Mouse (Mus musculus): ENCODE results near the gene Cul1.
A peak's percentile ranks its signal among the peaks of the same experiment; 100 is the strongest.

Cul1 gene

GRCm38 (mm10) chr6:47454575-47455571 is 1.7 kb downstream of the Cul1 start:
- Histone ChIP-seq H3K36me3 (ENCODE audit: control insufficient read depth, insufficient read depth, low read length, poor library complexity, severe bottlenecking) (no peaks in the 10 kb centered on the region), H3K27me3 (ENCODE audit: control insufficient read depth, insufficient read depth, low read length, poor library complexity, severe bottlenecking) (no peaks in the 10 kb centered on the region)
- peak; percentile 59 for DNase-seq (ENCODE audit: low read depth, low spot score)

GRCm38 (mm10) chr6:47455843-47456242 is 2.6 kb downstream of the Cul1 start:
- no peak for DNase-seq (ENCODE audit: low read depth, low spot score)

GRCm38 (mm10) chr6:47456853-47457252 is 3.7 kb downstream of the Cul1 start:
- DNase-seq (ENCODE audit: low read depth, low spot score) = no peak
- Histone ChIP-seq H3K36me3 (ENCODE audit: control insufficient read depth, insufficient read depth, low read length, poor library complexity, severe bottlenecking) (no peaks in the 10 kb centered on the region), H3K27me3 (ENCODE audit: control insufficient read depth, insufficient read depth, low read length, poor library complexity, severe bottlenecking) (no peaks in the 10 kb centered on the region)

More at GRCm38 (mm10) chr6:47455843-47456242, 2.6 kb downstream of the Cul1 start:
- Histone ChIP-seq H3K27me3 (ENCODE audit: control insufficient read depth, insufficient read depth, low read length, poor library complexity, severe bottlenecking) (no peaks in the 10 kb centered on the region), H3K36me3 (ENCODE audit: control insufficient read depth, insufficient read depth, low read length, poor library complexity, severe bottlenecking) (no peaks in the 10 kb centered on the region)

DNA sequence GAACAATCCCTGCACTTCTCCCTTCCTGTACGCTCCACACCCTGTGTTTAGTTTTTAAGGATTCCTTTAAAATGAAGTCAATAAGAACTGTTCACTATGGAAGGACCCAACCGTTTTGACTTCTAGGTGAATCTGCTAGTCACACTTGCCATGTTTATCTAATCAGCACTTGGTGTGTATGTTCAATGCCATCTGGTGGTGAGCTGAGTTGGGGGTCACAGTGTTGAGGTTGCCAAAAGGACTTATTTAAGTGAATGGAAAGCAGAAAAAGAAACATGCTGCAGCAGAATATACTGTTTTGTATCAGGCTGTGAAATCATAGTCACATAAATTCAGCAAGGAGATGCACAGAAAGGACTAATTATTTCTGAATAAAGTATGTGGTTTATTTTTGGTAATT is 12.2 kb downstream of the Cul1 start:
- no peaks in the 10 kb centered on the region for H3K27me3 ChIP-seq (ENCODE audit: control insufficient read depth, insufficient read depth, low read length, poor library complexity, severe bottlenecking)
- DNase-seq (ENCODE audit: low read depth, low spot score) = peak; percentile 62
- H3K36me3 ChIP-seq (ENCODE audit: control insufficient read depth, insufficient read depth, low read length, poor library complexity, severe bottlenecking) = no peaks in the 10 kb centered on the region

- Histone ChIP-seq H3K27me3 (ENCODE audit: control insufficient read depth, insufficient read depth, low read length, poor library complexity, severe bottlenecking) (no peaks in the 10 kb centered on the region), H3K36me3 (ENCODE audit: control insufficient read depth, insufficient read depth, low read length, poor library complexity, severe bottlenecking) (no peaks in the 10 kb centered on the region)
- DNase-seq (ENCODE audit: low read depth, low spot score) = no peak
Measured at GRCm38 (mm10) chr6:47466488-47466887, 13.3 kb downstream of the Cul1 start.

DNA sequence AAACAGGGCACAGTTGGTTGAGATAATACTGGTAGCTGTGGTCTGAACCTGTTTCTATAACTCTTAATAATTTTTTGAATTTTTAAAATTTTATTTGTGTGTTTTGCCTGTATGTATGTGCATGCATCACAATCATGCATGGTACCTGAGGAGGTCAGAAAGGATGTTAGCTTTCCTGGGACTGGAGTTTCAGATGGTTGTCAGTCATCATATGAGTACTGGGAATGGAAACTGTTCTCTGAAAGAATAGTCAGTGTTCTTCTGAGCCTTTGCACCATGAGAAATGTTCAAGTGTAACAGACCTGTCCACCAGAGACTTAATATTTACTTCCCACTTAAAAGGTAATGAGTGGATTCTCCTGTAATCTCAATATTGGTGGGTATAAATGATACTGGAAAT is 13.9 kb downstream of the Cul1 start:
- H3K36me3 ChIP-seq (ENCODE audit: control insufficient read depth, insufficient read depth, low read length, poor library complexity, severe bottlenecking) = no peaks in the 10 kb centered on the region
- H3K27me3 ChIP-seq (ENCODE audit: control insufficient read depth, insufficient read depth, low read length, poor library complexity, severe bottlenecking) = no peaks in the 10 kb centered on the region
- no peak for DNase-seq (ENCODE audit: low read depth, low spot score)

DNA sequence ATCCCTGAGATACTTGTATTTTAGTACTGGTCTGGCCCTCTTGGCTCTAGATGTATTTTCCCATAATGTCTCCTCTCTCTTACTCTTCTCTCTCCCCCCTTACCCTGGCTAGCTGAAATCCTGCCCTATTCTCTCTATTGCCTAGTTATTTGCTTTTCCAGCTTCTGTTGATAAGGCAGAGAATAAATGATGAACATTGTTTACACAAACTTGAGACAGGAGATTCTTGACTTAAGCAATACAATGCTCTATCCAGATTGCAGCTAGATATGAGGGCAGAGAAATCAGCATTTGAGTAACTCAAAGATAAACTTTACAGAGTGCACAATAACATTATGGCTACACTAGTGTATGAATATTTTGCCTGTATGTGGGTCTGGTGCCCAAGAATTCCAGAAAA is 16.6 kb downstream of the Cul1 start:
- no peak for DNase-seq (ENCODE audit: low read depth, low spot score)
- Histone ChIP-seq H3K27me3 (ENCODE audit: control insufficient read depth, insufficient read depth, low read length, poor library complexity, severe bottlenecking) (no peaks in the 10 kb centered on the region), H3K36me3 (ENCODE audit: control insufficient read depth, insufficient read depth, low read length, poor library complexity, severe bottlenecking) (no peaks in the 10 kb centered on the region)

DNA sequence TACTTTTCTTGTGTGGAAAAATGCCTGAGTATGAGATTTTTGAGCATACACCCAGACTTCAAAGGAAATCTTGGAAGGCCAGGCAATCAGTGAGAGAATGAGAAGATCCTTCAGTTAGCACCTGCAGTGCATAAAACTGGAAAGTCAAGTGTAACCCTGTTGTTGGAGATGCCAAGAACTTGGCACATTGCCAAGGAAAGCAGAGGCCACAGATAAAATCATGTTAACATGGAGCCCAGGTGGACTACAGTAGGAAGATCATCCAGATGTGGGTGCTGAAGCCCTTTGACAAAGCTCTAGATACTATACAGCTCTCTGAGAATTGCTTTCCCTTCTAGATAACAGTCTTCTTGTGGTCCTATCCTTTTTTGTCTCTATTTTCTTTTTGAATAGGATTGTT is 19.2 kb downstream of the Cul1 start:
- H3K27me3 ChIP-seq (ENCODE audit: control insufficient read depth, insufficient read depth, low read length, poor library complexity, severe bottlenecking) = no peaks in the 10 kb centered on the region
- no peak for DNase-seq (ENCODE audit: low read depth, low spot score)
- no peaks in the 10 kb centered on the region for H3K36me3 ChIP-seq (ENCODE audit: control insufficient read depth, insufficient read depth, low read length, poor library complexity, severe bottlenecking)

DNA sequence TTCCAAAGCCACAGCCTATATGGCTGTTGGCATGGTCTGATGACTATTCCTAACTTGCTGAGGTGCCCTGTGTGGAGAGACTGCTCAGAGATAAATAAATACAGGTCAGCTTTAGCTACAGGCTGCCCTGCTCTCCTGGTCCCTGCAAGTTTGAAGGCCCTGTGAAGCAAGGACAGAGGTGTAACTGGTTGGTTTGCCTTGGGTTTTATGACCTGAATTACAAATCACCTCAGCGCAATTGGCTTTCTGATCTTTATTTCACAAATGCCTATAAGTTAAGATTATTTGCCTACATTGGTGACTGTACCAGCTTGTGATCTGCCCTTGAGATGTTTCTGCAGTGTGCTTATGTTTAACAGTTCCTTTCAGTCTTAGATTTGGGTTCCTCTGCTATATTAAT is 28.8 kb downstream of the Cul1 start:
- Histone ChIP-seq H3K36me3 (ENCODE audit: control insufficient read depth, insufficient read depth, low read length, poor library complexity, severe bottlenecking) (no peaks in the 10 kb centered on the region; the same call in 1 of the 2 replicates), H3K27me3 (ENCODE audit: control insufficient read depth, insufficient read depth, low read length, poor library complexity, severe bottlenecking) (no peaks in the 10 kb centered on the region)
- DNase-seq (ENCODE audit: low read depth, low spot score) = no peak

GRCm38 (mm10) chr6:47494562-47494961 is 41.4 kb downstream of the Cul1 start:
- no peaks in the 10 kb centered on the region for H3K27me3 ChIP-seq (ENCODE audit: control insufficient read depth, insufficient read depth, low read length, poor library complexity, severe bottlenecking)
- DNase-seq (ENCODE audit: low read depth, low spot score) = no peak
- H3K36me3 ChIP-seq (ENCODE audit: control insufficient read depth, insufficient read depth, low read length, poor library complexity, severe bottlenecking) = 0 out of 2 replicates have a peak, but pooled peaks cover 4% of the 10 kb centered on the region

GRCm38 (mm10) chr6:47520030-47520429 is 66.8 kb downstream of the Cul1 start:
- no peak for DNase-seq (ENCODE audit: low read depth, low spot score)
- no peaks in the 10 kb centered on the region for H3K27me3 ChIP-seq (ENCODE audit: control insufficient read depth, insufficient read depth, low read length, poor library complexity, severe bottlenecking)
- H3K36me3 ChIP-seq (ENCODE audit: control insufficient read depth, insufficient read depth, low read length, poor library complexity, severe bottlenecking) = peaks cover 24% of the 10 kb centered on the region

DNA sequence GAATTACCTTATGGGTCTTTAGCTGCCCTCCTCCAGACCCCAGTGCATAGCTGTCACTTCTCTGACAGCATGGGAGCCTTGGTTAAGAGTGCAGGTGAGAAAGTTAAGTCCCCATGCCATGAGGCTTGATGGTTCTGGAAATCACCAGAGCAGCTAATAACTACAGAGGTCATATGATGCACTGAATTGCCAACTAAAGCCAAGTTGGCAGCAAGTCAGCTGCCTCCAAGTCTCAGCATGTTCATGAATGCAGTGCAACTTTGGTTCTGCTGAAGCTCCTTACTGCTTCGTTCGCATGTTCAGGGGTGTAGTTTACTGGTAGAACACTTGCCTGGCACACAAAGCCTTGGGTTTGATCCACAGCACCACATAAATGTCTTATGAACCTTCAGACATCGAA is 69.2 kb downstream of the Cul1 start:
- H3K27me3 ChIP-seq (ENCODE audit: control insufficient read depth, insufficient read depth, low read length, poor library complexity, severe bottlenecking) = no peaks in the 10 kb centered on the region
- DNase-seq (ENCODE audit: low read depth, low spot score) = no peak
- peaks cover 25% of the 10 kb centered on the region for H3K36me3 ChIP-seq (ENCODE audit: control insufficient read depth, insufficient read depth, low read length, poor library complexity, severe bottlenecking)

DNA sequence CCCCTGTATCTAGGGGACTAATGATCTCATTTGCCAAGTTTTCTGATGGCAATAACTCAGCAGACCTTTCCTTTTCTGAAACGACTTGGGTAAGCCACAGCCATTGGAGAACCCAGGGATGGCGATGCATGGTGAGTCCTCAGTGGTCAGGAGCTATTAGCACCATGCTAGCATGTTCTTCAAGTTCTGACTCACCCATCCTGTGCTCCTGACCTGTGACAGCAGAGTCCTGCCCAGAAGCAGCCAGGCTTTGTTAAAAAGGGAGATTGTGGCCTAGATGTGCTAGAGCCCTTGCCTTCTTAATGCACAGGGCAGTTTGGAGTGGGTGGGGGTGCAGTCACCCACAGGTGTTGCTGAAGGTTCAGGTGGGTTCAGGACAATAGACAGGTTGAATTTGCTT is 71.8 kb downstream of the Cul1 start:
- no peaks in the 10 kb centered on the region for H3K27me3 ChIP-seq (ENCODE audit: control insufficient read depth, insufficient read depth, low read length, poor library complexity, severe bottlenecking)
- peaks cover 17% of the 10 kb centered on the region for H3K36me3 ChIP-seq (ENCODE audit: control insufficient read depth, insufficient read depth, low read length, poor library complexity, severe bottlenecking)
- no peak for DNase-seq (ENCODE audit: low read depth, low spot score)

DNA sequence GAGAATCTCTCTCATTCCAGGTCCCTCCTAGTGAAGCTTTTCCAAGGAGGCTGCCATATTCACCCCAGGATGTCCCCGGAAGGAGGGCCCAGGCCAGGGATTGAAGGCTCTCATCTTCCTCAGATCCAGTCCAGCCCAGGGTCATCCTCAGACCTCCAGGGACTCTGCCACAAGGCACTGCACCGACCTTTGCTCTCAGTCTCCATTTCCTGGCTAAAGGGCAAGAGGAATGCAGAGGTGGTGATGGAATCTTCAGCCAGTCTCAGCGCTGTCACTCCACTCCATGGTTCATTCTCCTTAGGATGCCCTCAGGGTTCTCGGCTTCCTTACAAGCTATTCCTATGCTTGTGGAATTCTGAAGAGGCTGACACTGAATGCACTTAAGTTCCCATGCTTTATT is 73.2 kb downstream of the Cul1 start:
- Histone ChIP-seq H3K36me3 (ENCODE audit: control insufficient read depth, insufficient read depth, low read length, poor library complexity, severe bottlenecking) (peaks cover 10% of the 10 kb centered on the region), H3K27me3 (ENCODE audit: control insufficient read depth, insufficient read depth, low read length, poor library complexity, severe bottlenecking) (no peaks in the 10 kb centered on the region; the same call in 1 of the 2 replicates)
- DNase-seq (ENCODE audit: low read depth, low spot score) = no peak

- Histone ChIP-seq H3K36me3 (ENCODE audit: control insufficient read depth, insufficient read depth, low read length, poor library complexity, severe bottlenecking) (peaks cover 10% of the 10 kb centered on the region), H3K27me3 (ENCODE audit: control insufficient read depth, insufficient read depth, low read length, poor library complexity, severe bottlenecking) (no peaks in the 10 kb centered on the region; the same call in 1 of the 2 replicates)
- DNase-seq (ENCODE audit: low read depth, low spot score) = no peak
Measured at GRCm38 (mm10) chr6:47527129-47527528, 73.9 kb downstream of the Cul1 start.
